Mouse (Mus musculus) frontal cortex, adult (tissue): ENCODE data around the gene Cic.

Experiments used
- ATAC-seq: cut with Nextera tagmentation; 2 replicates; pipeline ENCODE4 v1.9.2; 2017; ENCODE audit warnings: mild to moderate bottlenecking, moderate library complexity, mixed read lengths; ENCODE audit not compliant: low TSS enrichment

Gene Cic

GRCm38 (mm10) chr7:25267301-25267750, at the start of gene Cic:
Gene Cic (plus strand): TSS chr7:25267704.
- peak; percentile 70 for ATAC-seq

GRCm38 (mm10) chr7:25218705-25219415, 48.6 kb upstream of the Cic start:
- no peak for ATAC-seq

GRCm38 (mm10) chr7:25219416-25219750, 48.1 kb upstream of the Cic start:
- no peak; the same call in 1 of the 2 replicates for ATAC-seq

- ATAC-seq: peak; percentile 80
These were observed 47.6 kb upstream of the Cic start for GRCm38 (mm10) chr7:25219756-25220456.

- ATAC-seq: peak; percentile 1; the same call in 1 of the 2 replicates
These were observed 46.9 kb upstream of the Cic start, which contains the start of gene Dedd2 for GRCm38 (mm10) chr7:25220457-25221101. Gene Dedd2 (minus strand): TSS chr7:25220615.

GRCm38 (mm10) chr7:25221102-25221883, 46.2 kb upstream of the Cic start, which contains the start of gene Zfp526:
Gene Zfp526 (plus strand): TSS chr7:25221425.
- peak; percentile 90 for ATAC-seq

- ATAC-seq: no peak
These were observed 45.1 kb upstream of the Cic start for GRCm38 (mm10) chr7:25222275-25222967.

- ATAC-seq: peak; percentile 32; the same call in 1 of the 2 replicates
These were observed 39.8 kb upstream of the Cic start for GRCm38 (mm10) chr7:25227523-25228300.

- no peak for ATAC-seq
These were observed 36.7 kb upstream of the Cic start for GRCm38 (mm10) chr7:25230690-25231285.

- no peak for ATAC-seq
These were observed 35.3 kb upstream of the Cic start for GRCm38 (mm10) chr7:25232101-25232648.

- no peak for ATAC-seq
These were observed 34.4 kb upstream of the Cic start for GRCm38 (mm10) chr7:25233061-25233460.

GRCm38 (mm10) chr7:25235526-25235925, 32.0 kb upstream of the Cic start:
- no peak for ATAC-seq

GRCm38 (mm10) chr7:25237249-25238014, 30.1 kb upstream of the Cic start, which contains the start of gene Gsk3a:
Gene Gsk3a (minus strand): TSS chr7:25237851.
- ATAC-seq: peak; percentile 67

GRCm38 (mm10) chr7:25238015-25238706, 29.3 kb upstream of the Cic start:
- ATAC-seq: peak; percentile 69

- ATAC-seq: peak; percentile 56
These were observed 28.5 kb upstream of the Cic start for GRCm38 (mm10) chr7:25238829-25239623.

- no peak for ATAC-seq
These were observed 26.9 kb upstream of the Cic start for GRCm38 (mm10) chr7:25240631-25241030.

GRCm38 (mm10) chr7:25241062-25241461, 26.4 kb upstream of the Cic start:
- ATAC-seq: peak; percentile 39
